Mouse (Mus musculus) kidney, adult 18-20 months (tissue): Measurements from ENCODE around the gene Crb3.

Source experiments
- DNase-seq: peaks from one replicate; pipeline ENCODE4 v3.0.0; 2021

Crb3 gene

GRCm38 (mm10) chr17:57062548-57062947 is 3.6 kb downstream of the Crb3 start:
- DNase-seq: no peak

DNA sequence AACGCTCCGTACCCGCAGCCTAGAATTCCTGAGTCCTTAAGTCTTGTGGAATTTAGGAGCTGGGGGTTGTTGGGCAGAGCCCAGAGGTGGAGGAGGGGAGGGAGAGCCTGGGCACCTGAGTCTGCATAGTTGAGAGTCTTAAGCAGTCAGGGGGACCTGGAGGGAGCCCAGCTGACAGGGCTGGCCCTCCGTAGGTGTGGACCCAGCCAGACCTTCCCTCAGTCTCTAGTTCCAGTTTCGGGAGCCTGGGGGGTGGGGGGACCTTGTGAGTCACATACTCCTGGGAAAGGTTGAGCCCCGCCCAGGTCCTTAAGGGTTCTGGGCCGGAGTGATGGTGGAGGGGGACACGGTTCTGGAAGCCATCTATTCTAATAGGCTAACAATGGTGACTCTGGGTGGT is 4.1 kb downstream of the Crb3 start:
- DNase-seq: peak; percentile 25

- no peak for DNase-seq
Observed at GRCm38 (mm10) chr17:57066908-57067307, 8.0 kb downstream of the Crb3 start.

GRCm38 (mm10) chr17:57070272-57070671 is 11.4 kb downstream of the Crb3 start:
- DNase-seq: no peak

- DNase-seq: peak; percentile 28
Observed at GRCm38 (mm10) chr17:57070699-57071098, 11.8 kb downstream of the Crb3 start.

GRCm38 (mm10) chr17:57076916-57077315 is 18.0 kb downstream of the Crb3 start:
- DNase-seq: no peak

- no peak for DNase-seq
Observed at GRCm38 (mm10) chr17:57078336-57078735, 19.4 kb downstream of the Crb3 start, which contains the start of gene Dennd1c. Gene Dennd1c (minus strand): TSS chr17:57078514.

GRCm38 (mm10) chr17:57079919-57080318 is 21.0 kb downstream of the Crb3 start:
- no peak for DNase-seq

GRCm38 (mm10) chr17:57081234-57081842 is 22.4 kb downstream of the Crb3 start:
- DNase-seq: no peak

DNA sequence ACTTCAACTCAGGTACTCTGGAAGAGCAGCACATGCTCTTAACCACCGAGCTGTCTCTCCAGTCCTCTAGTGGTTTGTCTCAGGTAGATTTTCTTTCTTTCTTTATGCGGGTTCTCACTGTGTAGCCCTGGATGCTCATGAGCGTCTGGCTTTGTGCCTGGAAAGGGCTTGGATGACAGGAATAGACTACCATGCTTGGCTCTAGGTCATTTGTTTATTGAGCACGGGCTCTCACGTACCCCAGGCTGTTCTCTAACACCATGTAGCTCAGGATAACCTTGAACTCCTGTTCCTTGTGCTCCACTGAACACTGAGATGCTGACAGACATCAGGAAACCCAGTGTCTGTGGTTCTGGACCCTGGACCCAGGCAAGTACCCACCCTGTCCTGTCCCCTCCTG is 23.6 kb downstream of the Crb3 start:
- no peak for DNase-seq

- DNase-seq: no peak
Observed at GRCm38 (mm10) chr17:57085970-57086757, 27.3 kb downstream of the Crb3 start.

DNA sequence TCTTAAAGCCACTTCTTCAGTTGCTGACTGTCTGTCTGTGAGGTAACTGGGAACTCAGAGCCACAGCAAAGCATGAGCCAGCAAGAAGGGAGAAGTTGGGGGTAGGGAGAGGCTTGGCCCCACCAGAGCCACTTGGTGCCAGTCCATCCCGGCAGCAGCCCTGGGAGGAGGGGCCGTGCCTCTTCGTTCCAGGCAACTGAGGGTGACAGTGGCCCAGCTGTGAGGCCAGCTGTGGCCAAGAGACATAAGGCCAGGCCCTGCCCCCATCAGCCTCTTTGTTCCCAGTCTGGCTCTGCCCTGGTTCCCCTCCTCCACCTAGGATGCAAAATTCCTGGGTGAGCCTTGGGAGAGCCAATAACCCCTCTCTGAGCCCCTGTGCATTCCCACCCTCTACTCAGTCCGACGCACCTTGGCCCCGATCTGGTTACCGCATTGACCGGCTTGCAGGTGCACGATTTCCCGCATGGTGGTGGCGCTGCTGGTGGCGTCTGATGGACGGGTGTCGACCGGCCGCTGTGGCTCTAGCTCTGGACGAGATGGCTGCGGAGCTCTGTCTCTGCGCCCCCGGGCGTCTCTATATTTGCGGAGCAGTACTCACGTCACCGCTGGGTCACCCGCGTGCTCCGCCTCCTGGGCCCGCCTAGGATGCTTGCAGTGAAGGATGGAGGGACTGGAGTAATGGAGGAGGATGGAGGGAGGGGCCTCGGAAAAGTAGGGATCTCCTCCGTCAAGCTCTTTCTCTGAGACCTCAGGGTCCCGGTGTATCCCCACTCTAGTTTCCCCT is 28.3 kb downstream of the Crb3 start, which contains the start of gene Tubb4a:
Gene Tubb4a, minus strand, starts transcription at position 734 of the 784 bp plus-strand sequence.
- no peak for DNase-seq

DNA sequence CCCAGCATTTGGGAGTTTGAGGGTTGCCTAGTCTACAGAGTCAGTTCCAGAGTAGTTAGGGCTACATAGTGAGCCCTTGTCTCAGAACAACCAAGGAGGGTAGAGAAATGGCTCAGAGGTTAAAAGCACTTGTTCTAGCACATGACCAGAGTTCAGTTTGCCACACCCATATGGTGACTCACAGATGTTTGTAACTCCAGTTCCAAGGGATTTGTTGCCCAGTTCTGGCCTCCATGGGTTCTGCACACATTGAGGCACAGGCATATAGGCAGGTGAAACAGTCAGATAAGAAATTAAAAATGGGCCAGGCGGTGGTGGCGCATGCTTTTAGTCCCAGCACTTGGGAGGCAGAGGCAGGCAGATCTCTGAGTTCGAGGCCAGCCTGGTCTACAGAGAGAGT is 35.3 kb downstream of the Crb3 start:
- DNase-seq: no peak

DNA sequence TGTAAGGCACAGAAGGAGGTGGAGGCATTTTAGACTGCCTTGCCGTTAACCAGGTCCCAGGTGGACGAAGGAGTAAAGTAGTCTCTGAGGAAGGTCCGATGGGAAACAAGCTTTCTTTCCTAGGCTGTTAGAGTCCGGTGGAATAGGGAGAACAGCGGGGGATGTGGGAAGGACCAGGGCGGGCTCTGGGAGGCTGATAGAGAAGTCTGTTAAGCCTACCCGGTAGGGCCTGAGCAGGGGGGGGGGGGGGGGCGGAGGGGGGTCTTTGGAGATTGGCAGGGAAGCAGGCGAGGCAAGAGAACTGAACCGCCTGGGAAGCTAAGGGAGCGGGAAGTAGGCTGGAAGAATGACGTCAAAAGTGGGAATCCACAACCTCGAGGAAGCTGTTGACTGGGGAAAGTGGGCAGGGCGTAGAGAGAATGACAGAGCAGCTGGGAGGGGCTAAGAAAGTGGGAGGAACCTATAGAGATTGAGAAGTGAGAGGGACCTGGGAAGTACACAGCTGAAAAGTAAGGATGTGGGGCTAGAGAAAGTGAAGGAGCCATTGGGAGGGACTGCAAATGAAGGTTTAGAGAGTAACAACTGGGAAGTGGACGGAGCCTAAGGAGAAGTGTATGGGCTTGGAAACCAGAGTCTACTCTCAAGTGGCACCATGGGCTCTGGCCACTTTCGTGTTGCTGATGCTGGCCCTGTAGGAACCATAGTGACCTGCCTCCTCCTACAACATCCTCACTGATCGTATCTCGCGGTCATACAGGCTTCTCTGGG is 37.1 kb downstream of the Crb3 start:
- peak; percentile 52 for DNase-seq

DNA sequence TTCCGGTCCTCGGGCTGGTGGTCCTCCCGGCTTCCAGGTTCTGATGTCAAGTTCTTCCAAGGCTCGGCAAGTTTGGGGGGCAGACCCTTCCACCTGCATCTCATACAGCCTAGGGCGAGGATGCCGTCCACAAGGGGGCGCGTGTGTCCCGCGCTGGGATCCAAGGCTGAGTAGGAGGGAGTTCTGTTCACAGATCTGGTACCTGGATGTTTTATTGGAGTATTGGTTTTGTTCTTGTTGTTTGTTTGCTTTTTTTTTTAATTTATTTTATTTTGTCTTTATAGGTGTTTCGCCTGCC is 37.7 kb downstream of the Crb3 start:
- DNase-seq: peak; percentile 87

DNA sequence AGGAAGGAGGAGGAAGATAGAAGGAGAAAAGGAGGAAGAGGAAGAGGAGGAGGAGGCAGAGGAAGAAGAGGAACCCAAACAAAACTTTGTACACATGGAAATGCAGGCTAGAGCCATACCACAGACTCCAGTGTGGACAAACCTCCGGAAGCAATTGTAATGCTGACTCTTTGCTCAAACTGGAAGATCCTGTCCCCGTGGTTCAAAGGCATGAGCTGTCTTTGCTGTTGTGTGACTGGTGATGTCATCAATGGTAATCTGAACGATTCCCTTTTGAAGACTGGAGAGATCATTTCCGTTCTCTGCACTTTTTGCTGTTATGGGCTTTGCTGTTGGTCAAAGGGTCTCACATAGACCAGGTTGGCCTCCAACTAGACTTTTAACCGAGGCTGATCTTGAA is 39.4 kb downstream of the Crb3 start:
- no peak for DNase-seq

- DNase-seq: no peak
Observed at GRCm38 (mm10) chr17:57099629-57100325, 40.9 kb downstream of the Crb3 start.

GRCm38 (mm10) chr17:57102276-57102675 is 43.4 kb downstream of the Crb3 start:
- DNase-seq: no peak

GRCm38 (mm10) chr17:57104496-57104895 is 45.6 kb downstream of the Crb3 start:
- DNase-seq: no peak

DNA sequence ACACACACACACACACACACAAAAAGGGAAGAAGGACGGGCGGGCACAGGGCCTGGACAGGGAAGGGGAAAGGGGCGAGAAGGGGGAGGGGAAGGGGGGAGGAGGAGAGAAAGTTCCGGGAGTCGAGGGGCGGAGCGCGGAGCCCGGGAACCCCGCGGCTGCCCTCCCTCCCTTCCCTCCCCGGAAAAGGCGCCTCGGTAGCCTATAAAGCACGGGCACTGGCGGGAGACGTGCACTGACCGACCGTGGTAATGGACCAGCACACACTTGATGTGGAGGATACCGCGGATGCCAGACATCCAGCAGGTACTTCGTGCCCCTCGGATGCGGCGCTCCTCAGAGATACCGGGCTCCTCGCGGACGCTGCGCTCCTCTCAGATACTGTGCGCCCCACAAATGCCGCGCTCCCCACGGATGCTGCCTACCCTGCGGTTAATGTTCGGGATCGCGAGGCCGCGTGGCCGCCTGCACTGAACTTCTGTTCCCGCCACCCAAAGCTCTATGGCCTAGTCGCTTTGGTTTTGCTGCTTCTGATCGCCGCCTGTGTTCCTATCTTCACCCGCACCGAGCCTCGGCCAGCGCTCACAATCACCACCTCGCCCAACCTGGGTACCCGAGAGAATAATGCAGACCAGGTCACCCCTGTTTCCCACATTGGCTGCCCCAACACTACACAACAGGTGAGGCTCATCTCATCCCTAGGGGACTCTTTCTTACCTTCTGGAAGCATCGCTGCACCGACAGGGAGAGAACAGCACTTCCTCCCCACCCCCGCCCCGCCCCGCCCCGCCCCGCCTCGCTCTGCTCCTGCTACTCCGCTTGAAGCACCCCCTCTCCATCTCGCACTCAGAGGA is 46.5 kb downstream of the Crb3 start, which contains the start of gene Tnfsf9:
Gene Tnfsf9, plus strand, starts transcription at position 145 of the 854 bp plus-strand sequence.
- DNase-seq: peak; percentile 26

GRCm38 (mm10) chr17:57106035-57106368 is 47.1 kb downstream of the Crb3 start:
- no peak for DNase-seq
